Mouse (Mus musculus) intestine, postnatal 0 days (tissue): ENCODE measurements at regions not wholly inside any gene's neighbourhood (a gene's known extent, or its start where the extent isn't known, plus 50 kb on each side); places are given as distances from the start of the nearest gene placed in this dataset.

ENCODE experiments used
- ATAC-seq: fragments of 200-750 bp; cut with Nextera tagmentation; 2 replicates; pipeline ENCODE4 v1.8.0; 2017; ENCODE audit warnings: mild to moderate bottlenecking, moderate TSS enrichment, moderate library complexity
- H3K27ac ChIP-seq: fragments of 300-500 bp; sonication (generic); 2 replicates; pipeline ENCODE4 v1.5.1; 2014; ENCODE audit warnings: mild to moderate bottlenecking, low read depth, low read length, moderate library complexity
- H3K27me3 ChIP-seq: fragments of 300-500 bp; sonication (generic); replicated peaks from 2 replicates; pipeline ENCODE4 v1.6.1; 2014; ENCODE audit warnings: low read length, mixed read lengths; ENCODE audit not compliant: control insufficient read depth, insufficient read depth
- H3K36me3 ChIP-seq: fragments of 300-500 bp; sonication (generic); 2 replicates; pipeline ENCODE4 v1.6.1; 2014; ENCODE audit warnings: mild to moderate bottlenecking, moderate library complexity; ENCODE audit not compliant: control insufficient read depth, insufficient read depth
- H3K4me1 ChIP-seq: fragments of 300-500 bp; sonication (generic); replicated peaks from 2 replicates; pipeline ENCODE4 v1.6.1; 2014; ENCODE audit warnings: antibody characterized with exemption, low read length, mixed read lengths; ENCODE audit not compliant: control insufficient read depth, insufficient read depth
- H3K4me2 ChIP-seq: fragments of 300-500 bp; sonication (generic); replicated peaks from 2 replicates; pipeline ENCODE4 v1.6.1; 2014; ENCODE audit warnings: low read depth, mild to moderate bottlenecking, moderate library complexity
- H3K4me3 ChIP-seq: fragments of 300-500 bp; sonication (generic); 2 replicates; pipeline ENCODE4 v1.5.1; 2014; ENCODE audit warnings: low read depth, low read length
- H3K9ac ChIP-seq: fragments of 300-500 bp; sonication (generic); 2 replicates; pipeline ENCODE4 v1.6.1; 2014; ENCODE audit warnings: mild to moderate bottlenecking, low read depth, low read length
- H3K9me3 ChIP-seq: fragments of 300-500 bp; sonication (generic); 2 replicates; pipeline ENCODE4 v1.6.1; 2016; ENCODE audit warnings: mixed run types; ENCODE audit not compliant: control insufficient read depth
- CTCF ChIP-seq: sonication (generic); IDR thresholded peaks from 2 replicates; pipeline ENCODE4 v1.5.1; 2016; ENCODE audit warnings: low read depth, mild to moderate bottlenecking, control low read depth, antibody characterized with exemption, moderate library complexity
- WGBS: fragments of 180-500 bp; shearing (Covaris S2); extraction: QIAGEN DNeasy Blood & Tissue Kit; methylation state at CpG from one replicate; pipeline ENCODE4 v1.1.7; 2014; 5-methylcytosine and 5-hydroxymethylcytosine counted together

- H3K9me3 ChIP-seq: no peaks in the 10 kb centered on the region
- no peak overlapping the region for H3K4me3 ChIP-seq
- H3K36me3 ChIP-seq: no peaks in the 10 kb centered on the region
- H3K27me3 ChIP-seq: no peaks in the 10 kb centered on the region
- no peak overlapping the region for H3K9ac ChIP-seq
- no peak for ATAC-seq
- H3K4me1 ChIP-seq: peaks cover 8% of the 10 kb centered on the region; the same call in 1 of the 2 replicates
- H3K4me2 ChIP-seq: no peak overlapping the region
- WGBS: 83% methylated on average over 2 of the region's 2 CpGs
- no peak overlapping the region for H3K27ac ChIP-seq
- no peak for TF ChIP-seq CTCF
These were observed 99.6 kb downstream of the Arl4a start for GRCm38 (mm10) chr12:39938211-39938610.

GRCm38 (mm10) chr12:39936331-39936730 is 101.5 kb downstream of the Arl4a start:
- H3K27ac ChIP-seq: peak overlapping the region; percentile 64; the same call in 1 of the 2 replicates
- H3K36me3 ChIP-seq: no peaks in the 10 kb centered on the region
- ATAC-seq: 0 out of 2 replicates have a peak, but pooled peaks have one; percentile 2
- TF ChIP-seq CTCF: no peak
- H3K27me3 ChIP-seq: no peaks in the 10 kb centered on the region
- H3K4me1 ChIP-seq: peaks cover 8% of the 10 kb centered on the region; the same call in 1 of the 2 replicates
- no peaks in the 10 kb centered on the region for H3K9me3 ChIP-seq
- H3K4me2 ChIP-seq: no peak overlapping the region
- H3K4me3 ChIP-seq: no peak overlapping the region
- no peak overlapping the region for H3K9ac ChIP-seq
- 83% methylated on average over 11 of the region's 11 CpGs for WGBS

- Histone ChIP-seq H3K27me3 (no peaks in the 10 kb centered on the region), H3K4me2 (no peak overlapping the region), H3K4me1 (peaks cover 8% of the 10 kb centered on the region; the same call in 1 of the 2 replicates), H3K36me3 (no peaks in the 10 kb centered on the region), H3K9me3 (no peaks in the 10 kb centered on the region), H3K9ac (no peak overlapping the region), H3K27ac (peak overlapping the region; percentile 71), H3K4me3 (no peak overlapping the region)
- 42% methylated on average over 12 of the region's 12 CpGs for WGBS
- TF ChIP-seq CTCF: no peak
- peak; percentile 98 for ATAC-seq
These were observed 102.0 kb downstream of the Arl4a start for GRCm38 (mm10) chr12:39935775-39936174.

GRCm38 (mm10) chr12:39934877-39935276 is 102.9 kb downstream of the Arl4a start:
- H3K4me3 ChIP-seq: no peak overlapping the region
- no peaks in the 10 kb centered on the region for H3K9me3 ChIP-seq
- TF ChIP-seq CTCF: no peak
- no peaks in the 10 kb centered on the region for H3K27me3 ChIP-seq
- peak overlapping the region; percentile 71 for H3K27ac ChIP-seq
- H3K36me3 ChIP-seq: no peaks in the 10 kb centered on the region
- H3K9ac ChIP-seq: no peak overlapping the region
- H3K4me2 ChIP-seq: no peak overlapping the region
- peak; percentile 77 for ATAC-seq
- H3K4me1 ChIP-seq: peaks cover 8% of the 10 kb centered on the region; the same call in 1 of the 2 replicates
- WGBS: 32% methylated on average over 4 of the region's 4 CpGs

GRCm38 (mm10) chr12:39931251-39931650 is 106.6 kb downstream of the Arl4a start:
- no peaks in the 10 kb centered on the region for H3K9me3 ChIP-seq
- no peak overlapping the region for H3K4me3 ChIP-seq
- no peaks in the 10 kb centered on the region for H3K36me3 ChIP-seq
- no peak overlapping the region for H3K4me2 ChIP-seq
- WGBS: 72% methylated on average over 1 of the region's 1 CpGs
- TF ChIP-seq CTCF: no peak
- no peak overlapping the region for H3K9ac ChIP-seq
- ATAC-seq: no peak
- no peak overlapping the region for H3K27ac ChIP-seq
- peaks cover 3% of the 10 kb centered on the region; the same call in 1 of the 2 replicates for H3K4me1 ChIP-seq
- no peaks in the 10 kb centered on the region for H3K27me3 ChIP-seq

- ATAC-seq: no peak
- Histone ChIP-seq H3K36me3 (no peaks in the 10 kb centered on the region), H3K4me3 (no peak overlapping the region)
These were observed 109.9 kb downstream of the Arl4a start for GRCm38 (mm10) chr12:39927902-39928301.

GRCm38 (mm10) chr12:39927014-39927413 is 110.8 kb downstream of the Arl4a start:
- TF ChIP-seq CTCF: no peak
- no peak overlapping the region for H3K27ac ChIP-seq
- no peaks in the 10 kb centered on the region for H3K36me3 ChIP-seq
- H3K4me1 ChIP-seq: no peaks in the 10 kb centered on the region
- H3K9me3 ChIP-seq: no peaks in the 10 kb centered on the region
- no peaks in the 10 kb centered on the region for H3K27me3 ChIP-seq
- 73% methylated on average over 8 of the region's 8 CpGs for whole genome bisulfite sequencing
- H3K4me2 ChIP-seq: no peak overlapping the region
- peak; percentile 88 for ATAC-seq
- H3K9ac ChIP-seq: no peak overlapping the region
- no peak overlapping the region for H3K4me3 ChIP-seq

More at GRCm38 (mm10) chr12:39927902-39928301, 109.9 kb downstream of the Arl4a start:
- no peak for TF ChIP-seq CTCF
- H3K9ac ChIP-seq: no peak overlapping the region
- H3K27ac ChIP-seq: no peak overlapping the region
- no peaks in the 10 kb centered on the region for H3K27me3 ChIP-seq
- H3K4me2 ChIP-seq: no peak overlapping the region
- H3K4me1 ChIP-seq: no peaks in the 10 kb centered on the region
- no peaks in the 10 kb centered on the region for H3K9me3 ChIP-seq
